Mouse (Mus musculus): ENCODE data around the gene Mrs2. TPM values are rescaled to one million over a fixed set of nuclear protein-coding genes. Genes with fewer than 3 reads are reported as not detected.
"Not testable (repeated sequence)": the region's sequence is repeated elsewhere in the genome, so short reads cannot be mapped to it uniquely, and the experiment has no call there.

Gene Mrs2
- polyA plus RNA-seq, 1 experiment from 2014 or later = 25.2 TPM

DNA sequence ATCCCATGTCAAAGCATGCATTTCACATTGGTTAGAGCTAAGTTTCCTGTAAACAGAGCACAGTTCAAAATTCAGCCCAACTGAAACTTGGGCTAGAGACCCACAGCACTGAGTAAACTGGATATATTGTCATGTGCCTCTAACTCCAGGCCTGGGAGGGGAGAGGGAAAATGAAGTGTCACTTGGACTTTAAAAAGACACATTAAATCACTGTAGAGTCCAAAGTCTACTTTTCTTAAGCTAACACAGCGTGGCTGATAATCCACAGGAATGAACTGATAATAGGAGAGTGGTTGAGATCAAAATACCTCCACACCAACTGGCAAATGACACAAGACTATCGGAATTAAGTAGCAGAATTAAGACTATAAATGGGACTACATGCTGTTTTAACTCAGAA lies 20.6 kb downstream of the Mrs2 start:
- no peak overlapping the region for H3K27ac ChIP-seq (replicated peaks; ENCODE audit: low read depth, low read length)
- DNase-seq (no peak), ATAC-seq (ENCODE audit: low FRiP score, low TSS enrichment) (no peak)
- no peaks in the 10 kb centered on the region for H3K4me1 ChIP-seq (ENCODE audit: control insufficient read depth, insufficient read depth, low read length)
- no peak overlapping the region for H3K9ac ChIP-seq (replicated peaks; ENCODE audit: low read length)
- peaks cover 90% of the 10 kb centered on the region for H3K36me3 ChIP-seq (ENCODE audit: control insufficient read depth, insufficient read depth, low read length)
- no peak overlapping the region for H3K4me2 ChIP-seq (ENCODE audit: low read length)
- 85% methylated on average over 2 of the region's 2 CpGs for WGBS
- no peaks in the 10 kb centered on the region for H3K9me3 ChIP-seq (ENCODE audit: control insufficient read depth, low read length)
- H3K4me3 ChIP-seq (replicated peaks; ENCODE audit: low read depth, low read length) = no peak overlapping the region
- H3K27me3 ChIP-seq (ENCODE audit: control insufficient read depth, insufficient read depth, low read length) = no peaks in the 10 kb centered on the region

DNA sequence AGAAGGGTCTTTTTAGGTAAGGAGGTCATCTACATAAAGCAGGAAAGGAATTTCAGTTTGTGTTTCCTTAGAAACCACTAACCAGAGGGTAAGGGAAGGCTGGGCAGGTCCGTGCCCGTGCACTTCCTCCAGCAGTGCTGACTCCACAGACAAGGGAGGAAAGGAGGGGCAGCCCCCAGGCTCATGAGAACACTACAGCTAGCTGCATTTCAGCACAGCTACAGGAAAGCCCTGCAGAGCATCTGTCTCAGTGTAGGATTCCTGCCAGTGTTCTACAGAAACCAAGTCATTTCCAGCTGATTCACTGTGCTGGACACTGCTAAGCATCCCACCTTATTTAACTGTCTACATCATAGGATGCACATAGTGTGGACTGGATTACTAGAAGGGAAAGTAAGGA lies 27.0 kb downstream of the Mrs2 start:
- H3K27me3 ChIP-seq (ENCODE audit: control insufficient read depth, insufficient read depth, low read length) = no peaks in the 10 kb centered on the region
- H3K4me3 ChIP-seq (replicated peaks; ENCODE audit: low read depth, low read length) = no peak overlapping the region
- H3K36me3 ChIP-seq (ENCODE audit: control insufficient read depth, insufficient read depth, low read length) = peaks cover 83% of the 10 kb centered on the region
- 52% methylated on average over 2 of the region's 2 CpGs for WGBS
- DNase-seq (no peak), ATAC-seq (ENCODE audit: low FRiP score, low TSS enrichment) (no peak)
- no peak overlapping the region for H3K4me2 ChIP-seq (ENCODE audit: low read length)
- no peaks in the 10 kb centered on the region for H3K4me1 ChIP-seq (ENCODE audit: control insufficient read depth, insufficient read depth, low read length)
- H3K9me3 ChIP-seq (ENCODE audit: control insufficient read depth, low read length) = no peaks in the 10 kb centered on the region
- no peak overlapping the region for H3K9ac ChIP-seq (replicated peaks; ENCODE audit: low read length)
- H3K27ac ChIP-seq (replicated peaks; ENCODE audit: low read depth, low read length) = no peak overlapping the region

DNA sequence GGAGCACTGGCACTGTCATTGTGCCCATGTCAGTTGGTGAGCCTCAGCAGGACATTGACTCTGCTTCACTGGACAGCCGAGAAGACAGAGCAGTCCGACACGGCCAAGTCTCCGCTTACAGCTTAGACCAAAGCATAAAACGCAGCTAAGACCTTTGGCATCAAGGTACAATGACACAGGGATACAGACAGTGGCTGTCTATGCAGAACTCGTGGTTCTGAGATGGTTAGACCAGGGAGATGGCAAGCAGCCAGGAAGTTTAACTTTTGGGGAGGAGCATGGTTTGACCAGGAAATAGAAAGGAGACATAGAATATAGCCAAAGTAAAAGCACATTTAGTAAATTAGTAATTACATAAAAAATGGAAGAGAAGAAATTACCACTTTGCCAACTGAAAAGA lies 31.2 kb downstream of the Mrs2 start:
- H3K27me3 ChIP-seq (ENCODE audit: control insufficient read depth, insufficient read depth, low read length) = no peaks in the 10 kb centered on the region
- no peak overlapping the region for H3K27ac ChIP-seq (replicated peaks; ENCODE audit: low read depth, low read length)
- H3K9me3 ChIP-seq (ENCODE audit: control insufficient read depth, low read length) = no peaks in the 10 kb centered on the region
- ATAC-seq (ENCODE audit: low FRiP score, low TSS enrichment) = no peak
- DNase-seq = no peak
- no peaks in the 10 kb centered on the region for H3K4me1 ChIP-seq (ENCODE audit: control insufficient read depth, insufficient read depth, low read length)
- H3K9ac ChIP-seq (replicated peaks; ENCODE audit: low read length) = no peak overlapping the region
- 80% methylated on average over 6 of the region's 6 CpGs for WGBS
- H3K4me2 ChIP-seq (ENCODE audit: low read length) = no peak overlapping the region
- peaks cover 42% of the 10 kb centered on the region for H3K36me3 ChIP-seq (ENCODE audit: control insufficient read depth, insufficient read depth, low read length)
- no peak overlapping the region for H3K4me3 ChIP-seq (replicated peaks; ENCODE audit: low read depth, low read length)

DNA sequence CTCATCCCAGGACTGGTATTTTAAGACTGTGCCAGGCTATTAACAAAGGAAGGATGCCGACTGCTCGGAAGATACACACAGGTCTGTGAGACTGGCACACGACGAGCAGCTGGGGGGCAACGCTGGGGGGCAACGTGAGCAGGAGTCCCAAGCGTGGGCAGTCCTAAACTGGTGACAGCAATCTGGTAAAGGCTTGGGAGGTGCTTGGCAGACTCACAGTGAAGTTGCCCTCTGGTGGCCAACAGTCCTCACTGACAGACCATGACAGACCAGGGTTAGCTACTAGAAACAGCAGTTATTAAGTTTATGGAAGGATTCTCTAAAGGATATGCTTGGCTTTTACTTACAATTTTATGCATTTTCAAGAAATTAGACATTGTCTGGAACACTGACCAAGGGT lies 31.8 kb downstream of the Mrs2 start:
- 41% methylated on average over 7 of the region's 7 CpGs for WGBS

DNA sequence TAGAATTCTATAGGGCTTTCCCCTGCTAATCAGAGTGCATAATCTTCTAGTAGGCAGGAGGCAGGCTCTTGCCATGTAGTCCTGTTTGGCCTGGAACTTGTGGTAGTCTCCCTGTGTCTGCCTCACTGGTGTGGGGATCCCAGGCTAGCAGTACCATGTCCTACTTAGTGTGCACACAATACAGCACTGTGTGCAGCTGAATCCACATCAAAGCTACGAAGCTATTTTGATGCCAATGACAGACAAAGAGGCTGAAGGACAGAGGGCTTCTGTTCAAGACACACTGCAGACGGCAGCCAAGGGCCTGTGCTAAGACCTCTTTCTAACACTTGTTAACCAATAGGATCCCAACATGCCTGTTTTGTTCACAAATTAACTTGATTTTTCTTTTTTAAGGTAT lies 34.7 kb downstream of the Mrs2 start:
- H3K9me3 ChIP-seq (ENCODE audit: control insufficient read depth, low read length) = no peaks in the 10 kb centered on the region
- no peak overlapping the region for H3K9ac ChIP-seq (replicated peaks; ENCODE audit: low read length)
- peak; percentile 36; the same call in 1 of the 2 replicates for ATAC-seq (ENCODE audit: low FRiP score, low TSS enrichment)
- 46% methylated on average over 2 of the region's 2 CpGs for WGBS
- H3K27me3 ChIP-seq (ENCODE audit: control insufficient read depth, insufficient read depth, low read length) = no peaks in the 10 kb centered on the region
- no peaks in the 10 kb centered on the region for H3K4me1 ChIP-seq (ENCODE audit: control insufficient read depth, insufficient read depth, low read length)
- no peak overlapping the region for H3K4me3 ChIP-seq (replicated peaks; ENCODE audit: low read depth, low read length)
- H3K4me2 ChIP-seq (ENCODE audit: low read length) = no peak overlapping the region
- H3K27ac ChIP-seq (replicated peaks; ENCODE audit: low read depth, low read length) = no peak overlapping the region
- peak; percentile 35 for DNase-seq
- H3K36me3 ChIP-seq (ENCODE audit: control insufficient read depth, insufficient read depth, low read length) = peaks cover 11% of the 10 kb centered on the region

More for the DNA sequence above, 31.8 kb downstream of the Mrs2 start:
- ATAC-seq (ENCODE audit: low FRiP score, low TSS enrichment) = peak; percentile 60; the same call in 1 of the 2 replicates
- Histone ChIP-seq H3K27ac (replicated peaks; ENCODE audit: low read depth, low read length) (no peak overlapping the region), H3K4me1 (ENCODE audit: control insufficient read depth, insufficient read depth, low read length) (no peaks in the 10 kb centered on the region), H3K4me3 (replicated peaks; ENCODE audit: low read depth, low read length) (no peak overlapping the region), H3K27me3 (ENCODE audit: control insufficient read depth, insufficient read depth, low read length) (no peaks in the 10 kb centered on the region), H3K9me3 (ENCODE audit: control insufficient read depth, low read length) (no peaks in the 10 kb centered on the region), H3K36me3 (ENCODE audit: control insufficient read depth, insufficient read depth, low read length) (peaks cover 36% of the 10 kb centered on the region), H3K9ac (replicated peaks; ENCODE audit: low read length) (no peak overlapping the region), H3K4me2 (ENCODE audit: low read length) (no peak overlapping the region)
- DNase-seq = peak; percentile 82

DNA sequence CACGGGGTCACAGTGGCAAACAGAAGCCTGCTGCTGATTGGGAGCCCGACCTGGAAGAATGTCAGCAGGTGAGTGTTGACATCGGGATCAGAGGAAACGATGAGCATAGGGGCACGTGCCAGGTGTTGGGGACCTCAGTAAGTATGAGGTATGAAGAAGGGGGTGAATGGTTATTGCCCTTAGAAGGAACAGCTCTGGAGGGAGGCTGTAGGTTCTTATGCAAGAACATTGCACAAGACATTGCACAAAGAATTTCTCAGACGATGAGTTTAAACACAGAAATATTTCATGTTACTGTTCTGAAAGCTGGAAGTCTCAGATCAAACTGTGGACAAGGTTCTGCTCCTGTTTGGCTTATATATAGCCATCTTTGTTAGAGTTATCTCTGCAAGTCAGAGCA lies 39.1 kb downstream of the Mrs2 start:
- WGBS = 94% methylated on average over 6 of the region's 6 CpGs
- Histone ChIP-seq H3K4me1 (ENCODE audit: control insufficient read depth, insufficient read depth, low read length) (no peaks in the 10 kb centered on the region), H3K9ac (replicated peaks; ENCODE audit: low read length) (no peak overlapping the region), H3K4me3 (replicated peaks; ENCODE audit: low read depth, low read length) (no peak overlapping the region), H3K4me2 (ENCODE audit: low read length) (no peak overlapping the region), H3K27ac (replicated peaks; ENCODE audit: low read depth, low read length) (no peak overlapping the region), H3K9me3 (ENCODE audit: control insufficient read depth, low read length) (no peaks in the 10 kb centered on the region), H3K27me3 (ENCODE audit: control insufficient read depth, insufficient read depth, low read length) (no peaks in the 10 kb centered on the region), H3K36me3 (ENCODE audit: control insufficient read depth, insufficient read depth, low read length) (no peaks in the 10 kb centered on the region; the same call in 1 of the 2 replicates)
- ATAC-seq (ENCODE audit: low FRiP score, low TSS enrichment) (no peak), DNase-seq (no peak)

DNA sequence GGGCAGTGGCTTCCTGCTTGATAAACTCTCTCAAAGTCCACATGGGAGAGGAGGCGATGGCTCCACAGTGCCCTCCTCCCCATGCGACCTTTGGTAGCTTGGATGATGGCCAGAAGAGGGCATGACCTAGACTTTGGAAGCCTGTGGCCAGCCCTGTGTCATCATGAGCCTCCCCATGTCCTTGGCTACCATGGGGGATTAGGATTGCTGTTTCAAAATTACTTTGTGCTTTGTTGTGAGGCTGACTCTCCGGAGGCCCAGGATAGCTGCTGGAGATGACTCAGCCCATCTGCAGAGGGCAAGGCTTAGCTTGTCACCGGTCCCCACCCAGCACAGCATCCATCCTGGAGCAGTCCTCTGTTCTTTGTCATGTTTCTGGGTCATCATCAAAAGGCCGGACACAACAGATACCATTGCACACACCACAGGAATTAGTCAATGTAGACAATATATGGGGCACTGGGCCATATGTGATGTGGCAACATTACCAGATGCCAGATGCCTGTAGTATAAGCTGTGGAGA lies 42.3 kb downstream of the Mrs2 start:
- no peak for ATAC-seq (ENCODE audit: low FRiP score, low TSS enrichment)
- Histone ChIP-seq H3K4me3 (replicated peaks; ENCODE audit: low read depth, low read length) (no peak overlapping the region), H3K9ac (replicated peaks; ENCODE audit: low read length) (no peak overlapping the region), H3K4me2 (ENCODE audit: low read length) (no peak overlapping the region), H3K36me3 (ENCODE audit: control insufficient read depth, insufficient read depth, low read length) (no peaks in the 10 kb centered on the region; the same call in 1 of the 2 replicates), H3K9me3 (ENCODE audit: control insufficient read depth, low read length) (no peaks in the 10 kb centered on the region), H3K4me1 (ENCODE audit: control insufficient read depth, insufficient read depth, low read length) (no peaks in the 10 kb centered on the region), H3K27ac (replicated peaks; ENCODE audit: low read depth, low read length) (no peak overlapping the region), H3K27me3 (ENCODE audit: control insufficient read depth, insufficient read depth, low read length) (no peaks in the 10 kb centered on the region)
- 87% methylated on average over 5 of the region's 5 CpGs for WGBS
- DNase-seq = no peak

DNA sequence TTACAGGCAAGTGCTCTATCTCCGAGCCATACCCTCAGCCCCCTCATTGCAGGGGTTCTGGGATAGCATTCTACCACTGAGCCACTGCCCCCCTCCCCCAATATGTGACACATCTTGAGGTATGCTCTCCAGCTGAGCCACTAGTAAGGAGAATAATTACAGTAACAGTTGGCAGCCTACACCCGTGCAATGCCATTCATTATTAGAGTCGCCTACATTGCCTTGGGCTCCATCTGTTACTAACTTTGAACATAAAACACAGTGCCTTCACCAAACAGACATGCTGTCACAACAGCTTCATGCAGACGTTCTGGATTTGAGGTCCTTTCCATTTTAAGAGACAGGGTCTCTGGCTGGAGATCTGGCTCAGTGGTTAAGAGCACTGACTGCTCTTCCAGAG lies 43.8 kb downstream of the Mrs2 start:
- no peaks in the 10 kb centered on the region for H3K4me1 ChIP-seq (ENCODE audit: control insufficient read depth, insufficient read depth, low read length)
- ATAC-seq (ENCODE audit: low FRiP score, low TSS enrichment) (no peak), DNase-seq (no peak)
- no peak overlapping the region for H3K27ac ChIP-seq (replicated peaks; ENCODE audit: low read depth, low read length)
- no peaks in the 10 kb centered on the region for H3K27me3 ChIP-seq (ENCODE audit: control insufficient read depth, insufficient read depth, low read length)
- H3K9ac ChIP-seq (replicated peaks; ENCODE audit: low read length) = no peak overlapping the region
- no peak overlapping the region for H3K4me2 ChIP-seq (ENCODE audit: low read length)
- no peaks in the 10 kb centered on the region for H3K36me3 ChIP-seq (ENCODE audit: control insufficient read depth, insufficient read depth, low read length)
- H3K9me3 ChIP-seq (ENCODE audit: control insufficient read depth, low read length) = no peaks in the 10 kb centered on the region
- no peak overlapping the region for H3K4me3 ChIP-seq (replicated peaks; ENCODE audit: low read depth, low read length)
- WGBS = 69% methylated on average over 4 of the region's 4 CpGs

DNA sequence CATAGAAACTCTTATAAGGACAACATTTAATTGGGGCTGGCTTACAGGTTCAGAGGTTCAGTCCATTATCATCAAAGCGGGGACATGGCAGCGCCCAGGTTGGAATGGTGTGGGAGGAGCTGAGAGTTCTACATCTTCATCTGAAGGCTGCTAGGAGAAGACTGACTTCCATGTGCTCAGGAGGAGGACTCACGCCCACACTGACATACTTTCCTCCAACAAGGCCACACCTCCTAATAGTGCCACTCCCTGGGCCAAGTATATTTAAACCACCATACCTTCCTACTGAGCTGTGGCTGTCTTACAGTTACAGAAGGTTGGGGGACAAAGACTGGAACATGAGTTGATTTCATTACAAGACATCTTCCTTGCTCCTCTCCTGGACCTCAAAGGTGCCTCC lies 48.4 kb downstream of the Mrs2 start:
- ATAC-seq (ENCODE audit: low FRiP score, low TSS enrichment); DNase-seq; H3K36me3 ChIP-seq (ENCODE audit: control insufficient read depth, insufficient read depth, low read length); H3K27ac ChIP-seq (replicated peaks; ENCODE audit: low read depth, low read length); H3K4me1 ChIP-seq (ENCODE audit: control insufficient read depth, insufficient read depth, low read length); H3K4me2 ChIP-seq (ENCODE audit: low read length); H3K4me3 ChIP-seq (replicated peaks; ENCODE audit: low read depth, low read length); H3K27me3 ChIP-seq (ENCODE audit: control insufficient read depth, insufficient read depth, low read length); H3K9me3 ChIP-seq (ENCODE audit: control insufficient read depth, low read length); H3K9ac ChIP-seq (replicated peaks; ENCODE audit: low read length): not testable (repeated sequence)
- 95% methylated on average over 3 of the region's 3 CpGs for WGBS

All from midbrain, embryonic 14.5 days (tissue).